Mouse (Mus musculus): ENCODE results near the gene Pex14. TPM values are rescaled to one million over a fixed set of nuclear protein-coding genes. Genes with fewer than 3 reads are reported as not detected.

Pex14 gene
- polyA plus RNA-seq, 1 experiment = 71.5 TPM

- Histone ChIP-seq H3K79me2 (ENCODE audit: control insufficient read depth, insufficient read depth) (peaks cover 66% of the 10 kb centered on the region), H3K36me3 (ENCODE audit: control insufficient read depth, insufficient read depth) (peaks cover 7% of the 10 kb centered on the region), H3K4me3 (no peak overlapping the region), H3ac (ENCODE audit: control insufficient read depth, insufficient read length) (no peak overlapping the region), H3K27me3 (ENCODE audit: control insufficient read depth, insufficient read depth, insufficient read length) (no peaks in the 10 kb centered on the region), H3K4me2 (ENCODE audit: low read depth) (peak overlapping the region; percentile 35)
- TF ChIP-seq USF1 (IDR thresholded peaks at IDR 0.05; ENCODE audit: low read depth) = peak; percentile 66
- no peak for TF ChIP-seq TCF12 (IDR thresholded peaks at IDR 0.05; ENCODE audit: insufficient read depth, poor library complexity, severe bottlenecking)
These were observed 8.3 kb downstream of the Pex14 start for GRCm38 (mm10) chr4:149091364-149091763.

- TF ChIP-seq E2F4 (IDR thresholded peaks at IDR 0.05; ENCODE audit: insufficient read depth) (no peak), POLR2AphosphoS2 (IDR thresholded peaks at IDR 0.05; ENCODE audit: insufficient read length, low read depth) (no peak)
- H3K36me3 ChIP-seq (ENCODE audit: control insufficient read depth, insufficient read depth) = no peaks in the 10 kb centered on the region
- H3K79me2 ChIP-seq (ENCODE audit: control insufficient read depth, insufficient read depth) = peaks cover 44% of the 10 kb centered on the region
- no peak overlapping the region for H3ac ChIP-seq (ENCODE audit: control insufficient read depth, insufficient read length)
- no peak overlapping the region for H3K4me3 ChIP-seq
- no peaks in the 10 kb centered on the region for H3K27me3 ChIP-seq (ENCODE audit: control insufficient read depth, insufficient read depth, insufficient read length)
- H3K4me2 ChIP-seq (ENCODE audit: low read depth) = no peak overlapping the region
These were observed 14.3 kb downstream of the Pex14 start for GRCm38 (mm10) chr4:149085381-149085780.

GRCm38 (mm10) chr4:149081528-149081927 lies 18.1 kb downstream of the Pex14 start:
- Histone ChIP-seq H3K27me3 (ENCODE audit: control insufficient read depth, insufficient read depth, insufficient read length) (no peaks in the 10 kb centered on the region), H3ac (ENCODE audit: control insufficient read depth, insufficient read length) (no peak overlapping the region), H3K4me2 (ENCODE audit: low read depth) (no peak overlapping the region), H3K79me2 (ENCODE audit: control insufficient read depth, insufficient read depth) (peaks cover 42% of the 10 kb centered on the region), H3K4me3 (no peak overlapping the region), H3K36me3 (ENCODE audit: control insufficient read depth, insufficient read depth) (no peaks in the 10 kb centered on the region)
- no peak for TF ChIP-seq REST (IDR thresholded peaks at IDR 0.05; ENCODE audit: insufficient read depth, insufficient read length)
- no peak for TF ChIP-seq MYOD1 (IDR thresholded peaks at IDR 0.05; ENCODE audit: control insufficient read depth in 1 of 3, insufficient read length in 2 of 3, low read depth in 2 of 3)
- TF ChIP-seq POLR2A (IDR thresholded peaks at IDR 0.05; ENCODE audit: insufficient read length, low read depth) = no peak
- no peak for TF ChIP-seq POLR2AphosphoS2 (IDR thresholded peaks at IDR 0.05; ENCODE audit: insufficient read length, low read depth)
- no peak for TF ChIP-seq SRF (IDR thresholded peaks at IDR 0.05; ENCODE audit: control insufficient read depth, insufficient read length, low read depth)
- TF ChIP-seq E2F4 (IDR thresholded peaks at IDR 0.05; ENCODE audit: insufficient read depth) = no peak
- TF ChIP-seq CEBPB (IDR thresholded peaks at IDR 0.05; ENCODE audit: insufficient read depth, poor library complexity, severe bottlenecking) = no peak
- TF ChIP-seq MYOG (IDR thresholded peaks at IDR 0.05; ENCODE audit: control insufficient read depth in 1 of 3, insufficient read depth in 1 of 3, insufficient read length in 2 of 3, low read depth in 2 of 3) = no peak
- no peak for TF ChIP-seq MAX (IDR thresholded peaks at IDR 0.05; ENCODE audit: low read depth)
- no peak for TF ChIP-seq TCF3 (IDR thresholded peaks at IDR 0.05; ENCODE audit: insufficient read length, low read depth)
- TF ChIP-seq TCF12 (IDR thresholded peaks at IDR 0.05; ENCODE audit: insufficient read depth, poor library complexity, severe bottlenecking) = no peak
- no peak for TF ChIP-seq USF1 (IDR thresholded peaks at IDR 0.05; ENCODE audit: low read depth)

- TF ChIP-seq MAX (IDR thresholded peaks at IDR 0.05; ENCODE audit: low read depth) (no peak), POLR2AphosphoS2 (IDR thresholded peaks at IDR 0.05; ENCODE audit: insufficient read length, low read depth) (no peak), E2F4 (IDR thresholded peaks at IDR 0.05; ENCODE audit: insufficient read depth) (no peak), MYOG (IDR thresholded peaks at IDR 0.05; ENCODE audit: control insufficient read depth in 1 of 3, insufficient read depth in 1 of 3, insufficient read length in 2 of 3, low read depth in 2 of 3) (no peak), SRF (IDR thresholded peaks at IDR 0.05; ENCODE audit: control insufficient read depth, insufficient read length, low read depth) (no peak), TCF12 (IDR thresholded peaks at IDR 0.05; ENCODE audit: insufficient read depth, poor library complexity, severe bottlenecking) (no peak)
- H3K27me3 ChIP-seq (ENCODE audit: control insufficient read depth, insufficient read depth, insufficient read length) = no peaks in the 10 kb centered on the region
- no peak overlapping the region for H3ac ChIP-seq (ENCODE audit: control insufficient read depth, insufficient read length)
- peaks cover 39% of the 10 kb centered on the region for H3K79me2 ChIP-seq (ENCODE audit: control insufficient read depth, insufficient read depth)
- H3K4me2 ChIP-seq (ENCODE audit: low read depth) = no peak overlapping the region
- H3K4me3 ChIP-seq = no peak overlapping the region
- H3K36me3 ChIP-seq (ENCODE audit: control insufficient read depth, insufficient read depth) = no peaks in the 10 kb centered on the region
These were observed 19.6 kb downstream of the Pex14 start for GRCm38 (mm10) chr4:149080111-149080510.

GRCm38 (mm10) chr4:149079629-149080028 lies 20.0 kb downstream of the Pex14 start:
- TF ChIP-seq SRF (IDR thresholded peaks at IDR 0.05; ENCODE audit: control insufficient read depth, insufficient read length, low read depth) (no peak), MYOG (IDR thresholded peaks at IDR 0.05; ENCODE audit: control insufficient read depth in 1 of 3, insufficient read depth in 1 of 3, insufficient read length in 2 of 3, low read depth in 2 of 3) (peak in 1 of 3 experiments; percentile 17)
- Histone ChIP-seq H3K36me3 (ENCODE audit: control insufficient read depth, insufficient read depth) (no peaks in the 10 kb centered on the region), H3K4me3 (no peak overlapping the region), H3K79me2 (ENCODE audit: control insufficient read depth, insufficient read depth) (peaks cover 39% of the 10 kb centered on the region), H3K27me3 (ENCODE audit: control insufficient read depth, insufficient read depth, insufficient read length) (no peaks in the 10 kb centered on the region), H3ac (ENCODE audit: control insufficient read depth, insufficient read length) (no peak overlapping the region), H3K4me2 (ENCODE audit: low read depth) (no peak overlapping the region)

GRCm38 (mm10) chr4:149078261-149078660 lies 21.4 kb downstream of the Pex14 start:
- Histone ChIP-seq H3K79me2 (ENCODE audit: control insufficient read depth, insufficient read depth) (peaks cover 29% of the 10 kb centered on the region), H3K4me3 (no peak overlapping the region), H3K27me3 (ENCODE audit: control insufficient read depth, insufficient read depth, insufficient read length) (no peaks in the 10 kb centered on the region), H3K36me3 (ENCODE audit: control insufficient read depth, insufficient read depth) (no peaks in the 10 kb centered on the region), H3ac (ENCODE audit: control insufficient read depth, insufficient read length) (no peak overlapping the region), H3K4me2 (ENCODE audit: low read depth) (no peak overlapping the region)
- no peak for TF ChIP-seq USF1 (IDR thresholded peaks at IDR 0.05; ENCODE audit: low read depth)
- TF ChIP-seq TCF12 (IDR thresholded peaks at IDR 0.05; ENCODE audit: insufficient read depth, poor library complexity, severe bottlenecking) = no peak
- no peak for TF ChIP-seq POLR2A (IDR thresholded peaks at IDR 0.05; ENCODE audit: insufficient read length, low read depth)
- TF ChIP-seq SRF (IDR thresholded peaks at IDR 0.05; ENCODE audit: control insufficient read depth, insufficient read length, low read depth) = no peak
